Mouse (Mus musculus) thymus, postnatal 25 days (tissue): Measurements from ENCODE around the gene Borcs5.
A peak's percentile ranks its signal among the peaks of the same experiment; 100 is the strongest.

ENCODE experiments used
- DNase-seq: peaks from one replicate; pipeline ENCODE4 v3.0.0; 2022

The Borcs5 gene

GRCm38 (mm10) chr6:134630447-134630846 is 8.9 kb upstream of the Borcs5 start:
- DNase-seq: no peak

GRCm38 (mm10) chr6:134631947-134632687 is 7.2 kb upstream of the Borcs5 start, which contains the start of gene Mansc1:
Mansc1 (minus strand) TSS chr6:134632488.
- peak; percentile 60 for DNase-seq

- DNase-seq: no peak
These were observed 6.6 kb upstream of the Borcs5 start for GRCm38 (mm10) chr6:134632756-134633155.

GRCm38 (mm10) chr6:134633553-134633952 is 5.8 kb upstream of the Borcs5 start:
- no peak for DNase-seq

GRCm38 (mm10) chr6:134636476-134636875 is 2.8 kb upstream of the Borcs5 start:
- DNase-seq: no peak

GRCm38 (mm10) chr6:134639900-134640299 is 590 bp downstream of the Borcs5 start:
- no peak for DNase-seq

GRCm38 (mm10) chr6:134640485-134641475 is 1.5 kb downstream of the Borcs5 start:
- DNase-seq: peak; percentile 93

GRCm38 (mm10) chr6:134641738-134642446 is 2.6 kb downstream of the Borcs5 start:
- DNase-seq: no peak

GRCm38 (mm10) chr6:134643296-134643695 is 4.0 kb downstream of the Borcs5 start:
- DNase-seq: peak; percentile 20

- no peak for DNase-seq
These were observed 7.5 kb downstream of the Borcs5 start for GRCm38 (mm10) chr6:134646835-134647234.

- no peak for DNase-seq
These were observed 8.3 kb downstream of the Borcs5 start for GRCm38 (mm10) chr6:134647621-134648020.

GRCm38 (mm10) chr6:134648356-134648755 is 9.0 kb downstream of the Borcs5 start:
- no peak for DNase-seq

GRCm38 (mm10) chr6:134656527-134656926 is 17.2 kb downstream of the Borcs5 start:
- no peak for DNase-seq

- DNase-seq: peak; percentile 40
These were observed 20.0 kb downstream of the Borcs5 start for GRCm38 (mm10) chr6:134659108-134659958.

GRCm38 (mm10) chr6:134660714-134661406 is 21.6 kb downstream of the Borcs5 start:
- DNase-seq: no peak

- no peak for DNase-seq
These were observed 25.3 kb downstream of the Borcs5 start for GRCm38 (mm10) chr6:134664573-134664972.

- DNase-seq: no peak
These were observed 26.5 kb downstream of the Borcs5 start for GRCm38 (mm10) chr6:134665817-134666216.

- no peak for DNase-seq
These were observed 29.2 kb downstream of the Borcs5 start for GRCm38 (mm10) chr6:134668519-134668918.

GRCm38 (mm10) chr6:134669179-134669865 is 30.0 kb downstream of the Borcs5 start:
- no peak for DNase-seq

- DNase-seq: no peak
These were observed 31.6 kb downstream of the Borcs5 start for GRCm38 (mm10) chr6:134670881-134671411.
